Mouse (Mus musculus) layer of hippocampus, postnatal 36 days (tissue): Measurements from ENCODE around the gene 1700029H14Rik. TPM values are rescaled to one million over a fixed set of nuclear protein-coding genes. Genes with fewer than 3 reads are reported as not detected.

ENCODE experiments used
- DNase-seq, 2 experiments: peaks; one replicate each; pipeline ENCODE4 v3.0.0; 2022
- total RNA-seq, 2 experiments: library from RNA; stranded (reverse); gene quantifications; 2 replicates each; pipeline ENCODE4 v1.2.3; 2021

The 1700029H14Rik gene
- total RNA-seq: not detected

DNA sequence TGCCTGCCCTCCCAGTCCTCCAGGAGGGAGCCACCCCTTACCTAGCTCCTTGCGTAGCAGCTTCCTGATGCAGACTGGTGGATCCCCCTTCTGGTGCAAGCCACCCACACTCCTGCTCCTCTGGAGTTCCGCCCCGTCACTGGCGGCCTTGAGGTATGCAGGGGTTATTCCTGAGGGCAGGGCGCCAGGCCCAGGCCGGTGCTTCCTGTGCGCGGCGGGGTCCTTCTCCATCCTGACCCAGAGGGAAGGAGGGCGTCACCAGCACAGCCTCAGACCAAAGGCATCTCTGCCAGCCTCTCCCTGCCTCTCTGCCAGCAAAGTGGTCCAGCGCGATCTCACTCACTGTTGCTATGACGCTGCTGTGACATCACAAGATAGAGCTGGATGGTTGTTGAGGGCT, at the start of gene 1700029H14Rik:
Gene 1700029H14Rik (minus strand): TSS at position 344 of the 400 bp plus-strand sequence.
- DNase-seq: no peak

DNA sequence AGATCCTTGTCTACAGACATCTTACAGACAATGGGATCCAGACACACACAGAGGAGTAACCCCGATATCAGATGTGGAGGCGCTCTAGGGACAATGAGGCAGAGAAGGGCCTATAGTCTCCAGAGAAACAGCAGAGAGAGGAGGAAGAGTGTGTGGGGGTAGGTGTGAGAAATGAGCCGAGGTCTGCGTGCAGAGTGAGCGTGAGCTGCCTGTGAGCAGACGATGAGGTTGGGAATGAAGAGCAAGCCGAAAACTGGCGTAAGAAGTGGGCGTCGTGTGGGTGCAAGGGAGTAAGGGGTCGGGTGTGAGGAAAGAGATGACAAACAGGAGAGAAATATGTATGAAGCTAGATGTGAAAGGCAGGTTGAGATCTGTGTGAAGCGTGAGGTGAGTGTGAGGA, 49.4 kb upstream of the 1700029H14Rik start:
- no peak for DNase-seq

DNA sequence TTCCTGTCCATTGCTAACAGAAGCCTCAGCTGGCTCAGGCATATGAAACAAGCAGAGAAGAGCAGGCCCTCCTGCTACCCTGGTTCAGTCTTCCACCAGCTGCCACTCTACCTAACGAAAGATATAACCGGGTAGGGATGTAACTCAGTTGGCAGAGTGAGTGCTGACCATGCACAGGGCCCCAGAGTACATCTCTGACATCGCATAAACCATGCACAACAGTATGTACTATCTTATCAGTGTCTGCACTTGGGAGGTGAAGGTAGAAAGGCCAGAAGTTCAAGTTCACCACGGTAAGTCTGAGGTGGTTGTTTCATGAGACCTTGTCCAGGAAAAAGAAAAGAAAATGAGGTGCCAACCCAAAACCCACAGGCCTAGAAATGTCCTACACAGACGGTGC, 47.7 kb upstream of the 1700029H14Rik start:
- no peak for DNase-seq

DNA sequence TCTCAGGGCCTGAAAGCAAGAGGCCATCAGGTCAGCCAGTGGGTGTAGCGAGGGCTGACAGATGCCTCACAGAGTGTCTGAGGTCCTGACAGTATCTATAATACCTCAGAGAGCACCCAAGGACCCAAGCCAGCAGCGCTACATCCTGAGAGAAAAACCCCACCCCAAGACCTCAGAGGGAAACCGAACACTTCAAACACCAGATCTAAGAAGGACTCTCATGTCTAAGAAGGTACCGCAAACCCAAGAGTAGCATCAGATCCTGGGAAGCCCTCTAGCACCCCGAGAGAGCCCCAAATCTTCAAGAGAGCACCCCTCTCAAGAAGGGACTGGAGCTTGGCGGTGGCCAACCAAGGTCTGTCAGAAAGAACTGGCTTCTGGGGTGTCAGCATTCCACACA, 46.7 kb upstream of the 1700029H14Rik start:
- DNase-seq: no peak

DNA sequence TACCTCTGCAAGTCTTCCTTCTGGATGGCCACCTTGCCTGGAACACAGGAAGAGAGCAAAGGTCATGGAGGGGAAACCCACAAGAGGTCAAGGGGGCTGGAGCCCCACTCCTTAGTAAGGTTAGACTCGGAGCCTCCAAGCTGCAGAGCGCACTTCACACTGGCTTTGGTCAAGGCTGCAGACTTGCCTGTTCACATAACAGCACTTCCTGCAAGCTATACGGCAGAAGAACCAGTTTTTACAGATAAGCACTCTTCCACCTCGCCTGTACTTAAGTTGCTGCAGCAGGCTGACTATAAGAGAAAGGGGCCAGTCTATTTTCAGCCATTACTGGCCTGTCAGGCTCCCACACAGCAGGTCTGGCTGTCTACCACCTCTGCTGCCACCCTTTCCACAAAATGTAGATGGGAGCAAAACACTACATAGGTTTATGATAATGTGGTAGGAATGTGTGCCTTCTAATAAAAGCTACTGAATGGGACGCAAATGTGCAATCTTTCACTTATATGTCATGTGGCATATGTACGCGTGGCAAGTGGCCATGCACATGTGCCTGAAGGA, 43.7 kb upstream of the 1700029H14Rik start:
- no peak for DNase-seq

DNA sequence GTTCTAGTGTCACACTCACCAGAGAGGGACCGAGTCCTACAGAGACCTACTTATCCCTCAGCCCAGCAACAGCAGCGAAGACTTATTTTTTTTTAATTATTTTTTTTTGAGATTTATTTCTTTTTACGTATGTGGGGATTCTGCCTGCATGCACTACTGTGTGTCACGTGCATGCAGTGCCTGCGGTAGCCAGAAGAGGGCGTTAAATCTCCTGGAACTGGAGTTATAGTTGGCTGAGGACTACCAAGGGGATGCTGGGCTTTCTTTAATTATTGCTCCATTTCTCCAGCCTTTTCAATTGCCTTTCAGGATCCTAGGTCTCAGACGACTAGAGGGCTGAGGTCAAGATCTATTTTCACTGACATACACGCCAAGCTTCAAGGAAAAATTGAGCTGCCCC, 40.4 kb upstream of the 1700029H14Rik start:
- no peak for DNase-seq

DNA sequence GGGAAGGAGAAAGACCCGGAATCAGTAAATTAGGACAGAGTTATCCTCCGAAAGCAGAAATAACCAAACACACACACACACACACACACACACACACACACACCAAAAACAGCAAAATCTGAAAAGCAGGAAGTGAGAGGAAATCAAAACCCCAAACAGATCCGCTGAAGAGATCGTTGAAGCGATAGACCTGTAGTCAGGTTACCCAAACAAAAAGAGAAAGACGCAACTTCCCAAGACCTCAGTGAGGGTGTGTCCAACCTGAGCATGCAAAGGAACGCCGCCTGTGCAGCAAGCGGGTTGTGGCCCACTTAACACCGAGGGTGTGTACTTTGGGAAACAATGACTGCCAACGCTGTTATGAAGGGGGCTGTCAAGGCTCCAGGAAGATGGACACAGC, 38.9 kb upstream of the 1700029H14Rik start:
- no peak for DNase-seq

DNA sequence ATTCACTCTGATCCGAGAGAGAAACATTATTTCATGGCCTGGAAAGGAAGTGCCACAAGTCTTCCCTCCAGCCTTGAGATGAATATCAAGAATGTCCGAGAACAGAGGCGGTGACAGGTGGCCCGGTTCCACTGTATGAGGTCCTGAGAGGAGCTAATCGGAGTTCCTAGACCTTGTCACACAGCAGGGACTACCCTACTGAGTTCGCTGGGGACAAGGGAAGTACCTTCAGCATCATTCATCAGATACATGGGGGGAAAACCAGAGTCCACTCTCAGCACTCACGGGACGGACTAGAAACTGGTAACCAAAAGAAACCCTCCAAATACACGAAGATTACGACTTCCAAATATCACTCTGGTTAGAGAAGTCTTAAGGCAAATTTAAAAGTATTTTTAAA, 38.5 kb upstream of the 1700029H14Rik start:
- DNase-seq: no peak

DNA sequence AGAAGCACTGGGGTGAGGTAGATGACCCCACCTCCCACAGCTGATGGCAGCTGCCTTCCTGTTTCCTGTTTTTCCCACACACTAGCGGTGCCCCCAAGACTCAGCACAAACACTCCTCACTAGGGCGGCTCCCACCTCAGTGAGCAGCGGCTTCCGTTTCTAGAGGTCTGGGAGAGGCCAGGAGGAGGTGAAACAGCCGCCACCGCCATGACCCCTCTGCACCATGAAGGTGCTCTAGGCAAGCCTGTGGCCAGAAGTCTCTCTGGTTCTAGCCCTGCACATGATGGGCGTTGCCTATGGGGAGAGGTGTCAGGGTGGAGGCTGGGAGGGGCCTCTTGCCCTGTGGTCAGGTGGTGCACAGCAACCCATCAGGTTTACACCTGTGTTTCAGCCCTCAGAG, 37.9 kb upstream of the 1700029H14Rik start:
- DNase-seq: no peak

DNA sequence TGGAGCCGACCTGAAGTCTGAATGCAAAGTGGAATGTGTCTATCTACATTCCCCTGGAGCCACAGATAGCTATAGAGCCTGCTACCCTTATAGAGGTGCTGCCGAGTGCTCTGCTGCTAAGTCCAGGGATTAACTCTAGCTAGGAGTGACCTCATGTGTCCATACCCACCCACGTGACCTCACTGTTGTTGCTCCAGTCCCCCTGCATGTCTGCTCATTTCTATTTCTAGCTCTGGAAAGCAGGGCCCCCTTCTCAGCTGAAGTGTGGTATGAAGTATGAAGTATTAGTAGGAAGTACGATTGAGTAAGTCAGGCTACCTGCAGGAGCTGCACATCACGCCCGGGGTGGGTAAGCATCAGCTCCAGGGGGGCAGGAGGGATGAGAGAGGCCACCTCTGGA, 35.5 kb upstream of the 1700029H14Rik start:
- no peak for DNase-seq

DNA sequence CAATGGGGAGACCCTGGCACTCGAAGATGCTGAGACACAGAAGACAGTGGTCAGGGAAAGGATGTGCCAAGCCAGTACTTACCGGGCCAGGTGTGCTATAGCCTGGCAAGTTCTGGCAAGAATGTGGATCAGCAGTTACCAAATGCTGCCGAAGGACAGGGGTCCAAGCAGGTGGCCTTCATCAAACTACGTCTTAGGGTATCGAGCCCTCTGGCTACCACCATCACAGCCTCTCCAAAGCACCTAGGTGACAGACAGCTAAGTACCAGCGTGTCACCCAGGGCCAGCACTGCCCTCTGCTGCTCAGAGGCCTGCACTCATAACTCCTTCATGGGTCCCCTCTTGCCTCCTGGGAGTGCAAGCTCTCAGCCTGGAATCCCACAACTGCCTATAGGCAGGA, 33.6 kb upstream of the 1700029H14Rik start:
- DNase-seq: no peak

DNA sequence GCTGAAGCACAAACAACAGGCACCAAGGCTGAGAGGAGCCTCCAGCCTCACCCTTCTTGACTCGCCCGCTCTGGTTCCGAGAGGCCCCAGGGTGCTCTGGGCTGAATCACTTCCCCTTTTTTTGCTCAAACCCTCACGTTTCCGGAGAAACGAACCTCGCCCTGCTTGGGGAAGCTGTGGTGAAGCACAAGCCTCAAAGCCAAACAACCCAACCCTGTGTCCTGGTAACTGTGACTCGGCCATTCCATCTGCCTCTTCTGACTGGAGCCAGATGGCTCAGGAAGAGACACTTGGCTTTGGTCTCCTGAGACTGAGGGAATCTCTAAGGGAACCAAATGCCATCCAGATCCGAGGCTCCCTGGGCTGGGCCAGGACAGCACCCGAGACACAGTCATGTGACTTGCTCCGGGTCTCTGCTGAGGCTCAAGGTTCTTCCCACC, 32.6 kb upstream of the 1700029H14Rik start:
- DNase-seq: peak in 1 of 2 experiments; percentile 33

DNA sequence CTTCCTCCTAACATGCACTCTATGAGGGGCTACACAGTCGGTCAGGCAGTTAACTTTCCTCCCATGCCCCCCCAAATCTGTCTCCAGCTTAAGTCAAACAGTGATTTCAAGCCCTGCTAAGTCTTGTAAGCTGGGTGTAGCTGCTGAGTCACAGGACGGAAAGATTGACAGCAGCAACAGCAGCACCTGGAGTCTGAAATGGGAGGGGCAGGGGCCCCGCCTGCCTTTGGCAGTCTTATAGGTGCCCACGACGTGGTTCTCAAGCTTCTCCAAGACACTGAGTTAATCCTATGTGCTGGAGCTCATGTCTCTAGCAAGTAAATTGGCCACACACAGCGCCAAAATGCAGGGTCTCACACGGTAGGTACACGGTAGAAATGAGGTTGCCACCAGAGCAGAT, 31.1 kb upstream of the 1700029H14Rik start:
- DNase-seq: no peak

DNA sequence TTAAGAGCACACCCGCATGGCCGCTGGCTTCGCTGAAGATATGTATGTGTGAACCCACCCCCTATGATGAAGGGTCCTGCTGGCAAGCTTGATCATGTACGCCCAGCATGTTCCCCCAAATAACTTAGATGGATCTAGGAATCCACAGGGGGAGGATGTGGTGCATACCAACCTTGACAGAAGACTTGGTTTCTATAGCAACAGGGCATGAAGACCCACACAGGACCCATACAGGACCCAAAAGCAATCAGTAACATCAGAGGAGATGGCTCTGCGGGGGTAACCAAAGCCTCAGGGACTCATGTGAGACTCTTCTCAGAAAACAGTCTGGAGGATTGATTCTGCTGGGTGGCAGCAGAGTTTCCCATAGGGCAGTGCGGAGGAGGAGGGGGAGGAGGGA, 29.0 kb upstream of the 1700029H14Rik start:
- no peak for DNase-seq

DNA sequence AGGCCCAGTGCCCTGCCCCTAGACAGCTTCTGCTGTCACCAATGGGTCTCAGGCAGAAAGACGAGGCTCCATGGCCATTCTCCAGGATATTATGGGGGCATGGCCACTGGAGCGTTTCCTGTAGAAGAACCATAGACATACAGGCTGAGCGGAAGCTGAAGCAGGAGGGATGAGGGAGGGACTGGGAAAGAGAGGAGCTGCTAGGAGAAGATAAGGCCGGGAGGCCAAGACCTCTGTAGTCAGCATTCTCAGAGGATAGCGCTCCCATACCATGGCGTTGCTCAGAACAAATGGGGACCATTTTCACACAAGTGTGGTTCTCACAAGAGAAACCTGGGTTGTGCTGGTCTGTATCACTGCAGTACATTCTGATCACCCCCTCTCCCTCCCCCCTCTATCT, 26.8 kb upstream of the 1700029H14Rik start:
- no peak for DNase-seq

DNA sequence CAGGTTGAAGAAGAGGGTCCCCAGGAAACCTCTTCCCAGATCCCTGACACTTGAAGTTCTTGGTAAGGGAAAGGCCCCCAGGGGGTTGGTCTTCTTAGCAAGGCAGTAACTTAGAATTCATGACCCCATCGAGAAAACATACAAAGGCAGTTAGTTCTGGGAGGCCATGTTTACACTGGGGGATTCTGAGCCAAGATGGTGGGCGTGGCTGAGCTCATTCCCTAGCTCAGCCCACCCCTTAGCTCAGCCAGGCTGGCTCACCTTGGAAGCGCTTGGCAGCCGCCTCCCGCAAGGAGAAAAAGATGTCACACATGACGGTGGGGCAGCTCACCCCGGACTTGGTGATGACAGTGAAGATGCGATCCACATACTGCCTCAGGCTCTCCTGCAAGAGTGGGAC, 22.4 kb upstream of the 1700029H14Rik start:
- DNase-seq: no peak

DNA sequence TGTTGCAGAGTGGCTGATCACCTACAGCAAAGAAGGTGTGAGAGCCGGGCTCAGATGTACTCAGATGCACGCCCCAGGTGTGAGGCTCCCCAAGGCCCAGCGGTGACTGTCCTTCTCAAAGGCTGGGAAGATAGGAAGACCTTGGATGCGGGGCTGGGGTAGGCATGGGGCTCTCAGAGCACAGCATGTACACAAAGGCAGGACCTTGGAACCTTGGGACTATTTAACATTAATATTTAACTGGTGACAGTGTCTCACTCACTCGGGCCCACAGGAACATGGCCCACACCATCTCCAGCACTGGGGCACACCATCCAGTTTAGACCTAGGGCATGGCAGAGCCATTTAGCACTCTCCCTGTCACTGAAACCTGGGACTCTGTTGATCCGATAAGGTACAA, 15.6 kb upstream of the 1700029H14Rik start:
- no peak for DNase-seq

DNA sequence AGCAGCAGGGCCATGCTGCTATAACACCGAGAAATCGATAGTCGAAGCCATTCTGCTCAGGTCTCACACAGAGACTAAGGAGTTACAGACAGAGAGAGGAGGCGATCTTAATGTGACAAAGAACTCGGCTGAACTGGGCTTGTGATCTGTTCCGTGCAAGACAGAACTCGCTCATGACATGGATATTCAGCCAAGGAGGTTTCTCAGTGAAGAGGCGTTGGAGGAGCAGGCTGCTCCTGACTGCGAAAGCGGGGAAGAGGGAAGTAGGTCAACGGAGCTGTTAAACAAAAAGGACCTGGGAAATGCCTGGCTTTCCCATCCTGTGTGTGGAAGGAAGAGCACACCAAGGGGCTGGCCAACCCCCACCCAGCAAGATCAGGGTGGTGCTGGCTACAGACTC, 9.7 kb upstream of the 1700029H14Rik start:
- no peak for DNase-seq

DNA sequence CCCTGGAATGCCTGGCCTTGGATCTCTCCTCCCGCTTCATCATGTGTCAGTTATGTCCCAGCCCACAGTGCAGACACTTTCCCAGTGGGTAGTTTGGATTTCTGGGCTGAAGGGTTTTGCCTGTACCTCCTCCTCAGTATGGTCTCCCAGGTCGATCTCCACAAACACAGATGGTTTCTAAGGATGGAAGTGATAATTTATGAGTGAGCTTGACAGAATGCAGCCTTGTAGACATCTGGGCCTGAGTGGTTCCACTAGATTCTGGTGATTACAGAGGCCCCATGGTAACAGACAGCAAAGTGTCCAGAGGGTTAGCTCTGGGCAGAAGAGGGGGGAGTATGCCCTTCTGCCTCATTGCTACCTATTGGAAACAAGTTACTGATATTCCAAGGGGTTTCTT, 4.7 kb downstream of the 1700029H14Rik start:
- no peak for DNase-seq

DNA sequence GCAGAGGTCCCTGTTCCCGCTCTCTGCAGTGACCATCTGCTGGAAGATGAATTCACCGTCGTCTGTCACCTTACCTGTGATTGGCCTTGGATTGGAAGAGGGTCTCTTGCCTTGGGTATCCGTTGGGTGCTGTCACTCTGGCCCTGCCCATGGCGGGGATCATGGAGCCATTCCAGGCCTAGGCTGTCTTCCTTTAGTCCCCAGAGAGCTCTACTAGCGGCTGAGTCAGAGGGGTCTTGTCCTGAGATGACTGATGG, 10.8 kb downstream of the 1700029H14Rik start:
- DNase-seq: no peak

DNA sequence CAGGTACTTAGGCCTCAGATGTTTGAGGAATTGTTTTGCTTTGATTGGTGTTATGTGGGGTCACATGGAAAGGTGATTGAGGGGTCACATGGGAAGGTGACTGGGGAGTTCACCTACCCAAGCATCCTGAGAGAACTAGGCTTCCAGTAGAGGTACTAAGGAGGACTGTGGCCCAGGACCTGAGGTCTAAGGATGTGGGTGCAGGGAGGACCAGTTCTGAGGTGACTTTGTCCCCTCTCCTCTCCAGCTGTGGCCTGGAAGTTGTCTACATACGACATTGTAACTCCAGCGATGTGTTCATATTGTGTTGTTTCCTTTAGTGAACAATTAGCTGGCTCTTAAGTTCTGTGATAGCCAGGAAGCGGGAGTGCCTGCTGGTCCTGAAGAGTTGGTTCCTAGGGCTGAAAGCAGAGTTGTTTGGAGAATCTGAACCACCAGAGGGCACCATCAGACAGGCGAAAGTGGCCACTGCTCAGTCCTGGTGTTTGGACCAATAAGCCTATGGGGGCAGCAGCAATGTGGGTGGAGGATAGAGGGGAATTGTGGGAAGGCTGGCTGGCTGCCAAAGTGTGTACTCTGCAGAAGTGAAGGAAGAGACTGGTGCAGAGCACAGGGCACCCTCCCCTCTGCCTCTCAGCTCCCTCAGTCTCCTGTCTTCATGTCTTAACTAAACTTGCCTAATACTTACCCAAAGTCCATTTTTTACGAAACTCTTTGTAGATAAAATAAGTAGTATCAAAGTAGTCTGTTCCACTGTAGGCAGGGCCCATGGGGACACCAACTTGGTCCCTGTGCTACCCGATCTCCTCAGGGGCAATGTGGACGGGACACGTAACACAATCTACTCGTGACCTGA, 11.3 kb downstream of the 1700029H14Rik start:
- DNase-seq: peak; percentile 88 to 91

DNA sequence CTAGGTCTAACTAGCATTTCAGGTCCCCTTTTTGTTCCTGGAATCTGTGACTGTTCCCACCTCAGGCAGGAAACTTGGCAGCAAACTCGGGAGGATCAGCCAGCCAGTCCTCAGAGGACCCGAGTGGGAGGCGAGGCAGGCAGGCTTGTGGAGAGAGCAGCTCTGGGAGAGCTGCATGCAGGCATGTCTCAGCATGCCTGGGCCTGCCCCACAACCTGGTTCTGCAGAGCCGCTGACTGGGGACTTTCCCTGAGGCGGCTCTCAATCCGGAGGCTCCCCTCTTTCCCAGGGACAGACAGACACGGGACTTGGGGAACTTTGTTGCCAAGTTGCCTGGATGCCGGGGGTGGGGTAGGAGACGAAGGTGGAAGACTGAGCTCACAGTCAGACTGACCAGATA, 13.4 kb downstream of the 1700029H14Rik start:
- DNase-seq: peak; percentile 29 to 44

DNA sequence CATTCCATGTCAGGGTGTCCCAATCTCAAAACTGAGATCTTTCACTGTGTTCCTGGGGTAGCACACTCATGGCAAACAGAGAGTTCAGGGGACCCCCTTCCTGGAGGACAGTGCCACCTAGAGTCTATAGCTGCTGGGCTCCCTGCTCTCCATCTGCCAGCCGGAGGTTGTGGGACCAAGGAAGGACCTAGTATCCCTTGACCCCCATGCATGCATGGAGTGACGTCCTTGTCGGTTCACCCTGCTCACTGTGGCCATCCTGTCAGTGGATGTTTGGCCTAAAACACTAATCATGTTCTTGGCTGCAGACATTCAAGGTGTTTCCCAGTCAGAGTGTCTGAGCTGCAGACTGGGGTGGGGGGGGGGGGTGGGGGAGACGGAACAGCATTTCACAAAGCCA, 14.0 kb downstream of the 1700029H14Rik start:
- DNase-seq: peak in 1 of 2 experiments; percentile 40

DNA sequence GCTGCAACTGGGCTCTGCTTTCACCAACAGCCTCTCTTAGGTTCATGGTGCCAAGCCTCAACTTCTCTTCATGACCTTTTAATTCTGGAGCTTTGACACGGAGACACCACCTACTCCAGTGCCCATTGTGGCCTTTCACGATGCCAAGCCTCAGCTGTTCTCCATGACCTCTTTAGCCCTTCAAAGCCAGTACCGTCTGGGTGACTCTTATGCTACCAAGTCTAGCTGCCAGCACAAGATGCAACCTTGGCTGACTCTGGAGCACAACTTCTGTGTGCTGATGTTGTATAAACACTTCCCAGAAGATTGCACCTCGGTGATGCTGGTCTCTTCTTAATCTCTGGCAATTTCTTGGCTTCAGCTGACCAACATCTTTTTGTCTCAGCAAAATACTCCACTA, 15.8 kb downstream of the 1700029H14Rik start:
- no peak for DNase-seq

DNA sequence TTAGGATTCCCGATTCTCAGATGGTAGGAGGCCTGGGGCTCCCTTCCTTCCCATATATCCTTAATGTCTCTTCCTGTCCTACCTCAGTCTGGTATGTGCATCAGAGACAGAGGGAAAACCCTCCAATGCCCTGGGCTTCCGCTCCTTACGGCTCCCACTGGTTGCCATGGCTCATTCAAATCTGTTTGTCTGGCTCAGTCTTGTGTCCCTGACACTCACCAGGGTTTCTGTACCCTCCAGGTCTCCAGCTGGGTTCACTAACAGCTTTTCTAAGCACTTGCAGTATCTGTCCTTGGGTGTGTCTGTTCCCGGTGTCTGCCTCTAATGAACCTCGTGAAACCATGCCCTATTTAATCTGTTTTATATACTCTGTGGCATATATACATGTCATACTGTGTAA, 20.7 kb downstream of the 1700029H14Rik start:
- DNase-seq: no peak
